Mouse (Mus musculus): ENCODE results near the gene Kcnc1.

GRCm38 (mm10) chr7:46353875-46354274 lies 42.4 kb upstream of the Kcnc1 start:
- TF ChIP-seq CTCF (IDR thresholded peaks at IDR 0.05; ENCODE audit: extremely low read depth, insufficient read length, insufficient replicate concordance, low read depth, low read length) (no peak), POLR2A (IDR thresholded peaks at IDR 0.05; ENCODE audit: low read depth, low read length) (no peak)
